Mouse (Mus musculus) lung, postnatal 0 days (tissue): ENCODE results near the gene Vil1.

Source experiments
- CTCF ChIP-seq: IDR thresholded peaks from 2 replicates; pipeline ENCODE4 v1.5.1; 2016; ENCODE audit warnings: antibody characterized with exemption, mild to moderate bottlenecking
- EP300 ChIP-seq: IDR thresholded peaks from 2 replicates; pipeline ENCODE4 v1.6.1; 2016; ENCODE audit warnings: antibody characterized with exemption, mild to moderate bottlenecking, control low read depth

GRCm38 (mm10) chr1:74394311-74394710 lies 14.9 kb upstream of the Vil1 start:
- TF ChIP-seq CTCF = no peak
- TF ChIP-seq EP300 = no peak
